28 mouse cellular contexts compared by ENCODE assay signal in genomic region chr8:91295786-91296185, GRCm38 (mm10).
"Had no signal": no experiment of that assay in that cellular context is flagged by ENCODE, and none has a peak within 500 bp of the region (broad histone marks: within the 10 kb centered on the region; RNA-seq: fewer than 3 reads in every experiment).

No protein-coding gene starts in this region.

- H3K9me3 ChIP-seq: embryonic facial prominence, embryonic 12.5 days; embryonic facial prominence, embryonic 13.5 days; embryonic facial prominence, embryonic 15.5 days; forebrain, embryonic 10.5 days; forebrain, embryonic 12.5 days; forebrain, embryonic 13.5 days; forebrain, embryonic 15.5 days; heart, embryonic 10.5 days had no signal

- H3K4me3 ChIP-seq: embryonic facial prominence, embryonic 12.5 days; embryonic facial prominence, embryonic 13.5 days; embryonic facial prominence, embryonic 15.5 days; erythroblast, embryonic 14.5 days; forebrain, embryonic 10.5 days; forebrain, embryonic 12.5 days; forebrain, embryonic 13.5 days; forebrain, embryonic 15.5 days; gastrocnemius, adult 2 months; heart, adult 2 months; heart, embryonic 10.5 days had no signal

- ATAC-seq: forebrain, embryonic 13.5 days; forebrain, embryonic 14.5 days; forebrain, embryonic 15.5 days; forebrain, embryonic 16.5 days; forebrain, postnatal 0 days had no signal

- H3K36me3 ChIP-seq: embryonic facial prominence, embryonic 12.5 days had no signal

- DNase-seq: cerebellum, adult 2 months; cerebellum, adult 8-10 months; cerebellum, adult 9-11 months; cerebellum, postnatal 10 days; cerebellum, postnatal 14 days; cerebellum, postnatal 25 days; cerebellum, postnatal 36 days; embryo, embryonic 11 days; forebrain, postnatal 0 days; gastrocnemius, adult 2 months; gastrocnemius, postnatal 10 days; gastrocnemius, postnatal 14 days; gastrocnemius, postnatal 25 days; gastrocnemius, postnatal 36 days; heart, adult 11 months; heart, adult 18-20 months; heart, adult 2 months had no signal

- H3K4me2 ChIP-seq: embryonic facial prominence, embryonic 12.5 days; embryonic facial prominence, embryonic 13.5 days; embryonic facial prominence, embryonic 15.5 days; forebrain, embryonic 12.5 days; forebrain, embryonic 13.5 days; forebrain, embryonic 15.5 days had no signal

- H3K9ac ChIP-seq: embryonic facial prominence, embryonic 12.5 days; embryonic facial prominence, embryonic 13.5 days; embryonic facial prominence, embryonic 15.5 days; forebrain, embryonic 12.5 days; forebrain, embryonic 13.5 days; forebrain, embryonic 15.5 days; forebrain, postnatal 0 days had no signal

- H3K27me3 ChIP-seq: embryonic facial prominence, embryonic 12.5 days; embryonic facial prominence, embryonic 13.5 days; embryonic facial prominence, embryonic 15.5 days; forebrain, embryonic 12.5 days; forebrain, embryonic 13.5 days; forebrain, embryonic 15.5 days had no signal

- H3K27ac ChIP-seq: embryonic facial prominence, embryonic 15.5 days; forebrain, embryonic 10.5 days; forebrain, embryonic 12.5 days; forebrain, embryonic 13.5 days; forebrain, embryonic 15.5 days; gastrocnemius, adult 2 months; heart, adult 2 months; heart, embryonic 10.5 days had no signal

- H3K4me1 ChIP-seq: forebrain, embryonic 10.5 days; forebrain, embryonic 12.5 days; forebrain, embryonic 13.5 days; forebrain, embryonic 15.5 days; heart, embryonic 10.5 days had no signal
